Mouse (Mus musculus) c-Kit-positive CD71-negative TER-119-negative erythroid progenitor cells, embryonic 14.5 days (primary cell): ENCODE measurements around the gene Ebi3.
A peak's percentile ranks its signal among the peaks of the same experiment; 100 is the strongest.
"Not testable (repeated sequence)": the region's sequence is repeated elsewhere in the genome, so short reads cannot be mapped to it uniquely, and the experiment has no call there.

Experiments used
- DNase-seq: peaks from one replicate; pipeline ENCODE4 v3.0.0-alpha.2; 2013; ENCODE audit warnings: low read depth

The Ebi3 gene

DNA sequence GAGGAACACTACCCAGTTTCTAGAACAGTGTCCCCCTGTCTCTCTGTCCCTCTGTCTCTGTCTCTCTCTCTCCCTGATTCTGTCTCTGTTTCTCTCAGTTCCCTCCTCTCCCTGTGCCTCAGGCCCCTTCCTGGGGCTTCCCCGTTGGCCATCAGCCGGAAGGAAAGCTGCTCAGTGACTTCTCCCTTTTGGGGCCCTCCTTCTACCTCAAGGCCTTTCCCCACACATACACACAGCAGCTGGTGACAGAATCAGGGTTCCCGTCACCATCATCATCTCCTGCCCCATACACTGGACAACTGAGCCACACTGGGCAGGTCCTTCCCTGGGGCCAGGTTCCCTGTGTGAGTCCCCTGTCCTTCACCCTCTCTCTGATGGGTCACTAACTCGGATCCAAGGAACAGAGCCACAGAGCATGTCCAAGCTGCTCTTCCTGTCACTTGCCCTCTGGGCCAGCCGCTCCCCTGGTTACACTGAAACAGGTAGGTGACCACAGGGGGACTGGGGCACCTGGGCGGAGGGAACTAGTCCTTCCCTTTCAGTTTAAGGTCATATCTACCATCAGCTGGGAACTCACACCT is at the start of gene Ebi3:
Gene Ebi3 (plus strand): TSS at position 194 of the 581 bp plus-strand sequence.
- no peak for DNase-seq

DNA sequence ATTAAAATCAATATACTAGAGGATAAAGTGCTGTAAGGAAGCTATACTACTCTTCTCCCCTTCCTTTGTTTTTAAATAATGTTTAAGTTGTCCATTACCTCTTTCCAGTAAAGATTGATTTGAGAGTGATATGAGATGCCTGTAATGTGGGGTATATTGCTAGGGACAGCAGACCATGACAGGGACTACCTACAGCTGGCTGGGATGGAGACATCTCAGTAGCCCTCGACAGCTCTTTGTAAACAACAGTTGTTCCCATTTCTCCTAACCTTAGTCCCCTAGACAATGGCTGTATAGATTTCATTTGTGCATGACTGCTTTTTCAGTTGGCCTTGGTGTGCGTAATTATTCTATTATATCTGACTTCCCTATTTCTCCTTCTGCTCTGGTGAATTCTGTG is 49.4 kb upstream of the Ebi3 start:
- DNase-seq: no peak

DNA sequence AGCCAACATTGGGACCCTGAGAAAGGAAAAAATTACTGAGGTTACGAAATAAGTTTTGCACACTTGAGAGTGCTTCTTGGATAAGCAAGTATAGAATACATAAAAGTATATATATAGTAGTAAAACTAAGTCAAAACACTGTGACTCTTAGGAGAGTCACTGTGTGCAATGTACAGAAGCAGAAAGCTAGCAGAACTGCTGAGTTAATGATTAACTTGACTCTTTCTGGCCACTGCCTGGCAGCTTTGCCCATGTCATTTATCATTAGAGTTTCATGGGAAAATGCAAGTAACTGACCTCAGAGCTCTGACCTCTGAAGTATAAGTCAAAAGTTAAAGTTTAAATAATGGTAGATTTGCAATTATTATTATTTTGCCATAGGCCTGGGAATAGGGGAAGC is 48.8 kb upstream of the Ebi3 start:
- no peak for DNase-seq

DNA sequence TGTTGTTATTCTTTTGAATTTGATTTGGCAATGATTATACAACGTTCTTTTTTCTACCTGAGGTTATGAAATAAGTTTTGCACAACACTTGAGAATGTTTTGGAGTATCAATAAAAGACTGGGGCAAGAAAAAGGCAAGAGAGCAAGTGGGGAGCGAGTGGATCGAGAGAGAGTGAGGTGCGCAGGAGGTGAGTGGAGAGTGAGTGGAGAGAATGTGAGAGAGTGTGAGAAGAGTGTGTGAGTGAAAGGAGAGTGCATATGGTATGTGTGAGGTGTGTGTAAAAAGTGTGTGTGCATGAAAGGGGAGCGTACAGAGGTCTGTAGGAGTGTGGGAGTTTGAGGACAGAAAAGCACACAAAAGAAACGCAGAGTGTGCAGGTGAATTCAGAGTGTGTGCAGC is 48.3 kb upstream of the Ebi3 start:
- no peak for DNase-seq

DNA sequence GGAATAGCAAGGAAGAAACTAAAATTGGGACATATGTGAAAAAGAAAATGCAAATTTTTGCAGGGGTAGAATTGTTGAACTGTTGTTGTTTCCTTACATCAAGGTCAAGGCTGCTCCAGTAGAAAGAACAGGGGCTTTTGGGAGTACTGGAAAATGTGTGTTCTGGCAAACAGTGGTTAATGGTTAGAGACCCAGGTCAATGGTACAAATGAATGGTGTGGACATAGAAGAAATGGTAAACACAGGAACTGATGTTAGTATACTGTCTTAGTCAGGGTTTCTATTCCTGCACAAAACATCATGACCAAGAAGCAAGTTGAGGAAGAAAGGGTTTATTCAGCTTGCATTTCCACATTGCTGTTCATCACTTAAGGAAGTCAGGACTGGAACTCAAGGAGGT is 45.8 kb upstream of the Ebi3 start:
- no peak for DNase-seq

DNA sequence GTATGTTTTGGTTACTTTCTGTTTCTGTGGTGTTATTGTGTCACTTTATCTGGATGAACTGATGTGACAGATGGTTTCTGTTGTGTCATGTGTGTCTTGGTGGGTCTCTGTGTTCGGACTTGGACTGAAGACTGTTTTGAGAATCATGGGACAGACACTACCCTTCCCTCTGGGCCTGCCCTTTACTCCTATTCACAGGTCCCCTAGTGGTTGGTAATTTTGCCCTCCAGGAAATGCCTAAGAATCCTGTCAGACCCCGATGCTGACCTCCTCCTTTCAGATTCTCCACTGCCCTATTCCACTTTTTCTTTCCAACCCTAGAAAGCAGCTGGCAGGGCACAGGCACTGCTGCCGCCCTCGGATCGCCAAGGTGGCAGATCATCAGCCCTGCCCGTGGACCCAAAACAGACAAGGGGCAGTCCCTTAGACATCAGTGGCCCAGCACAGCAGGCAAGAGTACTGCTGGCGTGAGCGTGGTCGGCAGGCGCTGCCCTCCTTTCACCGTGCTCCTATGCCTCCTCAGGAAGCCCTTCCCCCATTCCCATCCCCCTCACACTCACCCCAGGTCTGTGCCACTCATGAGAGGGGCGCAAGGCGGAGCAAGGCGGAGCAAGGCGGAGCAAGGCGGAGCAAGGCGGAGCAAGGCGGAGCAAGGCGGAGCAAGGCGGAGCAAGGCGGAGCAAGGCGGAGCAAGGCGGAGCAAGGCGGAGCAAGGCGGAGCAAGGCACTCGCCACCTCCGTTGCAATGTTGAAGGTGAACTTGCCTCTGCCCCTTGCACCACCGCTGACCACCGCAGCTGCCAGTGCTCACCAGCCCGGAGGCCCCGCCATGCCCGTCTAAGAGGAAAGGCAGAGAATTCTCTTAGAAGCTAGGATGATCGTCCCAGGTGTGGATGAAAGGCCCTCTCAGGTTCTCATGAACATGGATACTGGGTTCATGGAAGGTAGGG is 20.6 kb upstream of the Ebi3 start:
- peak; percentile 48 for DNase-seq

DNA sequence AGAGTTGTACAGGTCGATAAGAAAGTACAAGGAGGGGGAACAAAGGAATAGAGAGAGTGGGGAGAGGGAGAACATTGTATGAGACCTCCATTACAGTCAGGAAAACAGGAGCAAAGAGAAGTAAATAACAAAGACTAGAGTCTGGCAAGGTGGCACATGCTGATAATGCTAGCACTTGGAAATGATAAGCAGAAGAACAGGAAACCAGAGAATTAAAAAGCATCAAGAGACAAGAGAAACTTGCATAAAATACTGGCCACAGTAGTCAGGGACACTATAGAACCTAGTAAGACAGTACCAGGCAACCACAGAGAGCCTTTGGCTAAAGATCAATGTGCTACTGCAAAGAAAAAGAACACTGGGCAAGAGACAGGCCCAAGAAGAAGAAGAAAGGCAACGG is 19.8 kb upstream of the Ebi3 start:
- DNase-seq: no peak

DNA sequence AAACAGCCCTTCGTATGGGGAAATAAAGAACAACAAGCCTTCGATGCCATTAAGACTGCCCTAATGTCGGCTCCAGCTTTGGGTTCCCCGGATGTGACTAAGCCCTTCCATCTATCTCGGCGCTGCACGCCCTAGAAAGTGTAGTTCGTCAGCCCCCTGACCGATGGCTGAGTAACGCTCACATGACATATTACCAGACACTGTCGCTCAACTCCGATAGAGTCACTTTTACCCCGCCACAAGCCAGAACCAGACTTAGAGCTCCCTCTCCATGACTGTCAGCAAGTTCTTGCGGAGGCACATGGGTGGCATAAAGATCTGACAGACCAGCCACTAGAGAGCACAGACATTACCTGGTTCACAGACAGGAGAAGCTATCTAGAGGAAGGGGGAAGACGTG is 19.2 kb upstream of the Ebi3 start:
- DNase-seq: no peak

DNA sequence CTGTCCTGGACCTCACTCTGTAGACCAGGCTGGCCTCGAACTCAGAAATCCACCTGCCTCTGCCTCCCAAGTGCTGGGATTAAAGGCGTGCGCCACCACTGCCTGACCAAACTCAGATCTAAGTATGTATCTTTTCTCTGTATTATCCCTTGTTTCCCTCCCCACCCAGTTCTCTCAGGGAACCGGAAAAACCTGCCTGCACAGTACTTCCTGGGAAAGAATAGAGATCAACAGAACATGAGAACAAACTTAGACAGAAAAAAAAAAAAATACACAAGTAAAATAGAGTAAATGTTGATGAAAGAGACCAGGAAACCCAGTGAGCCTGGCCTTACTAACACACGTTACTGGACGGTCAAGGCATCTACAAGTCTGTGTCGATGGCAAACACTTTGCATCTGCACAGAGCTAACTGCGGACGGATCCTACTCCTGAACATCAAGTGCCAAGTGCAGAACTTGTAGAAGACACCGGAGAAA is 8.0 kb upstream of the Ebi3 start:
- DNase-seq: not testable (repeated sequence)

DNA sequence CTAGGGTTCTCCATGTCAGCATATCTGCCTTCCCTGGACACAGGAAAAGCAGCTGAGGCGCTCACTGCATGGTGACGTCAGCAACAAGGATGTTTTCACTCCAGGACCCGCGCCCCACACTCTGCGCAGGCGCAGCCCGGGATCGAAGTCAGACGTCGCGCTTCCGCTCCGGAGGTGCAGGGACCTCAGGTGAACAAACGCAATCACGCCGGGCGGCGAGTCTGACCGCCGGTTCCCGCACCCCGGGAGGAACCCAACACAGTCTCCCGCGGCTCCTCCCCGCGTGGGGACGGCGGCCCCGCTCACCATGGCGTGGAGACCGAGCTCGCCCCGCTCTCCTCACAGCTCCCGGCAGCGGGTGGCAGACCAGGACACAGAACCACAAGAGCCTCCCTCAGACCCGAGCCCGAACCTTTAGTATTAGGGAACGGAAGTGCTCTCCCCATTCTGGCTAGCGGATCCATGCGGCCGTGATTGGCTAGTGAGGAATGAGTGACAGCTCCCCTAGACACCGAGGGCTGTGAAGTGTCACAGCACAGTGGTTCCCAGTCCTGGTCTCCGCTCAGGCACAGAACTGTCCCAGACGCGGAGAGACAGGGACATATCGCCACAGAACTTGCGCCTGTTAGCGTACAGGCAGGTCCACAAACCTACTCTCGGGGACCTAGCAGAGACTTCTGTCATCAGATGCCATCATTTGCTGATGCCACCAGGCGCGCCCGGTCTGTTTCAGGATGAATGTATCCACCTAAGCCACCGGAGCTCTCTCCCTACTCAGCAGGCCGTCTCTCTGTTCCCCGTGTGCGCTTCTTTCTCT is 7.4 kb upstream of the Ebi3 start:
- peak; percentile 47 for DNase-seq

DNA sequence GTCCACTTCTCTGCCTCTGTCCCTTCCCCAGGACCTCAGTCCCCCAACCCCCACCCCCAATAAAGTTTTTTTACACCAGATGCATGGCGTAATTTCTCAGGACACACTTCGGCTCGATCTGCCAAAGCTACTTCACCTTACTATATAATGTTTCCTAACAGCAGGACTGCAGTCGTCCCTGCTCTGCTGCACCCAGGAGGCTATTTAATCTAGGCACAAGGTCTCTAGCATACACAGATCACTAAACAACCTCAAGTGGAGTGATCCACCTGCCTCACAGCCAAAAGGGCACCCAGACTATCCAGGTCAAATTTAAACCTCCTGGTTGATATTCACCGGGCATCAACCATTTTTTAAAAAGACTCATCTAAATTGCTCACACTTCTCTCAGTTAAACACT is 6.7 kb upstream of the Ebi3 start:
- DNase-seq: no peak

DNA sequence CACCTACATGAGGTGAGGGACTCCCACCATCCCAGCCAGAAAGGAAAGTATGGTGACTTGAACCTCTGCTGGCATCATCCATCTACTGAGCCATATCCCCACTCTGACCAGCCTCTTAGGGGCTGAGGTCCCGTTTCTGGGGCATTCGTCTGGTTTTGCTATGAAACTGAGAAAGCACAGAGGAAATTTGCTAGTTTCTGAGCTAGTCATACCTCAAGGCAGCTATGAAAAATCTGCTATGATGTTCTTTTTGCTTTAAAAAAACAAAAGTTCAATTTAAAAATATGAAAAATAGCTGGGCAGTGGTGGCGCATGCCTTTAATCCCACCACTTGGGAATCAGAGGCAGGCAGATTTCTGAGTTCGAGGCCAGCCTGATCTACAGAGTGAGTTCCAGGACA is 3.8 kb upstream of the Ebi3 start:
- DNase-seq: no peak

DNA sequence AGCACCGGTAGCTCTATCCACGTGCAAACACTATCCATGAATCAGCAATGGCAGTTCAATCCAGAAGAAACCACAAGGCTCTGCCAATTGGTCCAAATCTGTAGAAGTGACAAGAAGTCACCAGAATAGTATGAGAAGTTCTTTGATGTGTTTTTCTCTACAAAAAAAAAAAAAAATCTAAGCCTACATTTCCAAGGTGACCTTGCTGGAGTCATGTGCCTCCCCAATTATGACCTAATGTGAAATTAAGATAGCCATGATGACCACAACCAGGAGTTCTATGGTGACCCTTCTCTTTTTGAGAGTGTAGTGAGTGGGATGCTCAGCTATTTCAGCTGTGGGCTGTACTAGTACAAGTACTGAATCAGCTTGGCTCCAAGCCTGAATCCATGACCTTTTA is 3.0 kb upstream of the Ebi3 start, which contains the start of gene Zfp119b:
Gene Zfp119b (minus strand): TSS at position 101 of the 400 bp plus-strand sequence.
- DNase-seq: no peak

DNA sequence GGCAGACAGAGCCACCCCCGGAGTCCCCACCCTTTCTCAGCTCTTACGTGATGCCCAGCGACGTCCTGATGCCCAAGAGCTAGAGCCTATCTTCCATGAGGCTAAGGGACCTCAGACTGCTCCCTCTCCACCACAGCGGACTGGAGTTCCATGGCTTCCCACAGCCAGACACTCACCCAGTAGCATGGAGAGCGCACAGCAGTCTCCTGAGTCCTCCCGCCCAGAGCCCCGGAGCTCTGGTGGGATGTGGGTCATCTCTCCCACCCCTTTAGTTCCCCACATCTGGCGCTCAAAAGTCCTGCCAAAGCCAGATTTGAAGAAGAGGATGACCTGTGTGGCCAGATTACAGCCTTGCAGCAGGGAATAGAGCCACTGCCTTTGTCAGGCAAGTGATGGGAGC is 1.8 kb upstream of the Ebi3 start:
- DNase-seq: no peak

DNA sequence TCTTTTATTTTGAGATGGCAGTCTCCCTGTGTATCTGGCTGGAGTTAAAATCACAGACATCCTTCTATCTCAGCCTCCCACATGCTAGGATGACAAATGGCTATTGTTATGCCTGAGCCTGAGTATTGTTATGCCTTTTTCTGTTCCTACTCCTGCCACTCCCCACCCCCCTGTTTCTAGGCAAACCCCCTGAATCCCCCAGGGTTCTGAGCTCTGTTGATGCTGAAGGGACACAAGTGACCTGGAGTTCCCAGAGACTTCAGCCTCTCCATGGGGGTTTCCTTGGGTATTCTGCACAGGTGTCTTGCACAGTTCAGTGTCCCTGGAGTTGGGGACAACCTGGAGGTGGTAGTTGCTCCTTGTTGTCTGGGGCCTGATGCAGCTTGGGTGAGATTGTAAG is 399 bp upstream of the Ebi3 start:
- DNase-seq: no peak

DNA sequence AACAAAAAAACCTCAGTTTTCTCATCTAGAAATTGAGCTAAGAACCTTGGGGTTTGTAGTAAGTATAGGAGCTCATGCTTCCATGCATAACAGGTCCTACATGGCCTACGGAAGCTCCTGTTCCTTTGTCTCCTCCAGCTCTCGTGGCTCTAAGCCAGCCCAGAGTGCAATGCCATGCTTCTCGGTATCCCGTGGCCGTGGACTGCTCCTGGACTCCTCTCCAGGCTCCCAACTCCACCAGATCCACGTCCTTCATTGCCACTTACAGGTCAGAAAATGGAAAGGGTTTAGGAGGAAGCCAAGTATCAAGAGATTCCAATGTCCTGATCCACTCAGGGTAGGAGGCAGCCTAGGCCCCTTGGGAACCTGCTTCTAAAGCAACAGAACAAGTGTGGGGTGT is 1.3 kb downstream of the Ebi3 start:
- no peak for DNase-seq

DNA sequence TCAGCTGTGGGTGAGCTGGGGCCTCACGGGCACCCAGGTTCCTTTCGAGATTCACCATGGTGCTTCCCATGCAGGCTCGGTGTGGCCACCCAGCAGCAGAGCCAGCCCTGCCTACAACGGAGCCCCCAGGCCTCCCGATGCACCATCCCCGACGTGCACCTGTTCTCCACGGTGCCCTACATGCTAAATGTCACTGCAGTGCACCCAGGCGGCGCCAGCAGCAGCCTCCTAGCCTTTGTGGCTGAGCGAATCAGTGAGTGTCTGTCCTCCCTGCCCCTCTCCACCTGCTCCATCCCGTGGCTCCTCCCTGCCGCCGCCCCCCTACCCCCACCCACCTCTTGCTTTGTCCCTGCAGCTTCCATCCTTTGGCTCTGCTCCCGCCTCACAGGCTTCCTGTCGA is 1.8 kb downstream of the Ebi3 start:
- no peak for DNase-seq

DNA sequence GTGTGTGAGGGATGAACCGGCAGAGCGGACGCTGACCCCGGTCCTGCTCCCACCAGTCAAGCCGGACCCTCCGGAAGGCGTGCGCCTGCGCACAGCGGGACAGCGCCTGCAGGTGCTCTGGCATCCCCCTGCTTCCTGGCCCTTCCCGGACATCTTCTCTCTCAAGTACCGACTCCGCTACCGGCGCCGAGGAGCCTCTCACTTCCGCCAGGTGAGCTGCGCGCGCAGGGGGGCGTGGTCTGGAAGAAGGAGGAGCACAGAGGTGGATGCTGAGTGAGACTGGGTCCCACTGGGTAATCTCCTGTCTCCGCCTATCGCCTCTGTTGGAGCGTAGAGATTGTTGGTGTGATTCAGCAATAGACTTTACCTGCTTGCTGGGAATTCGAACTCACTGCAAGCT is 3.7 kb downstream of the Ebi3 start:
- peak; percentile 45 for DNase-seq

DNA sequence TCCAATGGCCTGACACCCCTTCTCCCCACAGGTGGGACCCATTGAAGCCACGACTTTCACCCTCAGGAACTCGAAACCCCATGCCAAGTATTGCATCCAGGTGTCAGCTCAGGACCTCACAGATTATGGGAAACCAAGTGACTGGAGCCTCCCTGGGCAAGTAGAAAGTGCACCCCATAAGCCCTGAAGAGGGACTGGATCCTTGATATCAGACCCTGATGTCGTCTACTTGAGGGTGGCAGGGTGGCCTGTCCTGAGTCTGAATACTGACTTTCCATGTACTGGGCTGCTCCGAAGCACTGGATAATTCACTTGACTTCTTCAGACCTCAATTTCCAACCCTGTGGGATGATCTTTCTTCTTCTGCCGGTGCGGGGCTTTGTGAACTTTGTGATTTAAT is 4.2 kb downstream of the Ebi3 start:
- DNase-seq: no peak

DNA sequence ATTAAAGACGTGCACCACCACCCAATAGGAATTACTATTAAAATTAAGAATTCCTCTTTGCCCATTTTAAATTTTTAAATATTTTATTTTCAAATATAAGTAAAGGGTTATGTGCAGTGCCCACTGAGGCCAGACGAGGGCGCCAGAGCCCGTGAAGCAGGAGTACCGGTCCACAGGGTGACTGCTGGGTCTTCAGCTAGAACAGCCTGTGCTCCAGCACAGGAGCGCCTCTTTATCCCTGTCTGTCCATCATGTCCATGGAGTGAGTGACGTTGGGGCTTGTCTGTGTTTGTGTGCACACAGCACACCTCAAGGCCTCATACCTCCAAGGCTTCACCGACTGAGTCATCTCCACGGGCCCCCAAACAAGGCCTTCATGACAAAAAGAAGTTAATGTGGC is 4.7 kb downstream of the Ebi3 start:
- peak; percentile 59 for DNase-seq

DNA sequence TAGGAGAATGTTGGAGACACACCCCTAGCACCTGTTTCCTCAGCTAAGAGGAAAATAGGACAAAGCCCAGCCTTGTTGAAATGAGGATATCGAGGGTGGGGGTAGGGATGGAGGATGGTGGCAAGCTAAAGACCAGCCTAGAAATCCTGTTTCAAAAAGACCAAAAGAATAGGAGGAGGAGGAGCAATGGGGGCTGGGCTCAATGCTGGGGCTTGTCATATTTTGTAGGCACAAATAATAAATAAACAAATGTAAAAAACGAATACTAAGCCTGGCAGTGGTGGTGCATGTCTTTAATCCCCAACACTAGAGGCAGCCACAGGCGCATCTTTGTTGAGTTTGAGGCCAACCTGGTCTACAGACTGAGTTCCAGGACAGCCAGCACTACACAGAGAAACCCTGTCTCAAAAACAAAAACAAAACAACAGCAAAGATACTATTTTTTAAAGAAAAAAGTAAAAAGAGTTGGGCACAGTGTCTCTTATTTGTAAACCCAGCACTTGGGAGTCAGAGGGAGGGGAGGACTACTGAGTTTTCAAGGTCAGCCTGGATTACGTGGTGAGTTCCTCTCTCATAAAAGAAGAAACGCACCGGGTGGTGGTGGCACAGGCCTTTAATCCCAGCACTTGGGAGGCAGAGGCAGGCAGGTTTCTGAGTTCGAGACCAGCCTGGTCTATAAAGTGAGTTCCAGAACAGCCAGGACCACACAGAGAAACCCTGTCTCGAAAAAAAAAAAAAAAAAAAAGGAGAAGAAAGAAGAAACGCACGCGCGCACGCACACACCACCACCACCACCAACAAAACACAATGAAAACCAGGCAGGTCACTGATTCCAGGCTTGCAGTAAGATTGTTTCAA is 5.5 kb downstream of the Ebi3 start:
- DNase-seq: no peak

DNA sequence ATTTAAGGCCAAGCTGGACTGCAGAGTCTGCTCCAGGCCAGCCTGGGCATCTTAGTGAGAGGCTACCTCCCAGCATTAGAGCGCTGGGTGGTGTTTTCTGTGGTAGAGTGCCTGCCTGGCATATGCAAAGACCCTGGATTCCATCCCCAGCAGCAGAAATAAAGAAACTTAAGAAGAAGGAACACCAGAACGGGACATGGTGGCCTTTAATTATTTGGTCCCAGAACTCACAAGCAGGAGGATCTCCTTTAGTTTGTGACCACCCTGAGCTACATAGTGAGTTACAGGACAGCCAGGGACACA is 6.1 kb downstream of the Ebi3 start:
- no peak for DNase-seq
